Mouse (Mus musculus): ENCODE measurements around the gene Ceacam20. TPM values are rescaled to one million over a fixed set of nuclear protein-coding genes. Genes with fewer than 3 reads are reported as not detected.
"Not testable (repeated sequence)": the region's sequence is repeated elsewhere in the genome, so short reads cannot be mapped to it uniquely, and the experiment has no call there.

Ceacam20 gene
- total and polyA plus RNA-seq, 2 experiments from 2014 or later: not detected

DNA sequence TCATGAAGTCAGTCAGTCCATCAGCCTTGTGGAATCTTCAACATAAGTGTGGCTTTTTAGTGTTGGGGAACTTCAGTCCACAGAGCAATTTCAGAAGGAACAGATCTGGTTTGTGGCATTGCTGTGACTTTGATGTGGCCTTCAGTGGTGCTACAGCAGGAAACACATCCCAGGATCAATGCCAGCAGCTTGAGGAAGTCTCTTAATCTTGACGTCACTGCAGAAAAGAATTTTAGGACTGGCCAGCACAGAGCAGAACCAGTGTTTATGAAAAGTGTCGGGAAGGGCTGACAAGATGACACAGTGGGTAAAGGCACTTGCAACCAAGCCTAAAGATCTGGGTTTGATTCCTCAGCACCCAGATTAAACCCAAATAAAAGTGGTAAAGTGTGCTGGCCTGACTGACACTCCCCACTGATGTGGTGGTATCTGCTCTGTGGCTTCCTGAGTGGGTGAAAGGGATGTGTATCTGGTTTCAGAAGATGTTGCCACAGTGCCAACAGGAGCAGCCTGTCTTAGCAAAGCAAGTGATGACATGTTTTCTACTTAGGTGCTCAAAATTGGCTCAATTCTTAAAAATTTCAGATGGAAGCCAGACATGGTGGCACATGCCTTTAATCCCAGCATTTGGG, 38.2 kb upstream of the Ceacam20 start:
- Histone ChIP-seq H3K4me3 (ENCODE audit: low read length) (no peak overlapping the region), H3K4me2 (ENCODE audit: low read depth, low read length) (no peak overlapping the region), H3K36me3 (ENCODE audit: insufficient read depth, low read length) (no peaks in the 10 kb centered on the region), H3K9me3 (ENCODE audit: low read length) (no peaks in the 10 kb centered on the region), H3K9ac (replicated peaks; ENCODE audit: low read length) (no peak overlapping the region), H3K27me3 (ENCODE audit: insufficient read depth, low read length) (no peaks in the 10 kb centered on the region), H3K27ac (no peak overlapping the region), H3K4me1 (ENCODE audit: insufficient read depth, low read length) (no peaks in the 10 kb centered on the region)
- DNase-seq (ENCODE audit: low spot score) (no peak), ATAC-seq (no peak)
- 74% methylated on average over 2 of the region's 2 CpGs for WGBS
- no peak for TF ChIP-seq CTCF (IDR thresholded peaks at IDR 0.05; ENCODE audit: low read depth)

- H3K4me1 ChIP-seq (ENCODE audit: insufficient read depth, low read length): no peaks in the 10 kb centered on the region
- no peak overlapping the region for H3K9ac ChIP-seq (replicated peaks; ENCODE audit: low read length)
- H3K27me3 ChIP-seq (ENCODE audit: insufficient read depth, low read length): no peaks in the 10 kb centered on the region
- H3K4me3 ChIP-seq (ENCODE audit: low read length): no peak overlapping the region
- DNase-seq (ENCODE audit: low spot score): no peak
- no peak overlapping the region for H3K27ac ChIP-seq
- H3K36me3 ChIP-seq (ENCODE audit: insufficient read depth, low read length): no peaks in the 10 kb centered on the region
- no peak for TF ChIP-seq CTCF (IDR thresholded peaks at IDR 0.05; ENCODE audit: low read depth)
- 48% methylated on average over 5 of the region's 5 CpGs for WGBS
- no peak overlapping the region for H3K4me2 ChIP-seq (ENCODE audit: low read depth, low read length)
- no peak for ATAC-seq
- H3K9me3 ChIP-seq (ENCODE audit: low read length): no peaks in the 10 kb centered on the region
These were observed 36.7 kb upstream of the Ceacam20 start for GRCm38 (mm10) chr7:19928486-19928885.

GRCm38 (mm10) chr7:19930481-19930880, 34.7 kb upstream of the Ceacam20 start:
- H3K4me1 ChIP-seq (ENCODE audit: insufficient read depth, low read length); H3K4me2 ChIP-seq (ENCODE audit: low read depth, low read length); H3K27ac ChIP-seq; H3K4me3 ChIP-seq (ENCODE audit: low read length); ATAC-seq; H3K9me3 ChIP-seq (ENCODE audit: low read length); H3K36me3 ChIP-seq (ENCODE audit: insufficient read depth, low read length); H3K9ac ChIP-seq (replicated peaks; ENCODE audit: low read length); DNase-seq (ENCODE audit: low spot score); H3K27me3 ChIP-seq (ENCODE audit: insufficient read depth, low read length): not testable (repeated sequence)
- 72% methylated on average over 6 of the region's 6 CpGs for WGBS

- Histone ChIP-seq H3K9ac (replicated peaks; ENCODE audit: low read length) (no peak overlapping the region), H3K27ac (peak overlapping the region; percentile 68; the same call in 1 of the 2 replicates), H3K4me2 (ENCODE audit: low read depth, low read length) (peak overlapping the region; percentile 32), H3K36me3 (ENCODE audit: insufficient read depth, low read length) (no peaks in the 10 kb centered on the region), H3K27me3 (ENCODE audit: insufficient read depth, low read length) (no peaks in the 10 kb centered on the region), H3K9me3 (ENCODE audit: low read length) (no peaks in the 10 kb centered on the region), H3K4me1 (ENCODE audit: insufficient read depth, low read length) (no peaks in the 10 kb centered on the region), H3K4me3 (ENCODE audit: low read length) (no peak overlapping the region)
- DNase-seq (ENCODE audit: low spot score) (peak; percentile 12), ATAC-seq (peak; percentile 61)
- TF ChIP-seq CTCF (IDR thresholded peaks at IDR 0.05; ENCODE audit: low read depth): no peak
- WGBS: 33% methylated on average over 13 of the region's 13 CpGs
These were observed 32.9 kb upstream of the Ceacam20 start for GRCm38 (mm10) chr7:19932133-19932876.

DNA sequence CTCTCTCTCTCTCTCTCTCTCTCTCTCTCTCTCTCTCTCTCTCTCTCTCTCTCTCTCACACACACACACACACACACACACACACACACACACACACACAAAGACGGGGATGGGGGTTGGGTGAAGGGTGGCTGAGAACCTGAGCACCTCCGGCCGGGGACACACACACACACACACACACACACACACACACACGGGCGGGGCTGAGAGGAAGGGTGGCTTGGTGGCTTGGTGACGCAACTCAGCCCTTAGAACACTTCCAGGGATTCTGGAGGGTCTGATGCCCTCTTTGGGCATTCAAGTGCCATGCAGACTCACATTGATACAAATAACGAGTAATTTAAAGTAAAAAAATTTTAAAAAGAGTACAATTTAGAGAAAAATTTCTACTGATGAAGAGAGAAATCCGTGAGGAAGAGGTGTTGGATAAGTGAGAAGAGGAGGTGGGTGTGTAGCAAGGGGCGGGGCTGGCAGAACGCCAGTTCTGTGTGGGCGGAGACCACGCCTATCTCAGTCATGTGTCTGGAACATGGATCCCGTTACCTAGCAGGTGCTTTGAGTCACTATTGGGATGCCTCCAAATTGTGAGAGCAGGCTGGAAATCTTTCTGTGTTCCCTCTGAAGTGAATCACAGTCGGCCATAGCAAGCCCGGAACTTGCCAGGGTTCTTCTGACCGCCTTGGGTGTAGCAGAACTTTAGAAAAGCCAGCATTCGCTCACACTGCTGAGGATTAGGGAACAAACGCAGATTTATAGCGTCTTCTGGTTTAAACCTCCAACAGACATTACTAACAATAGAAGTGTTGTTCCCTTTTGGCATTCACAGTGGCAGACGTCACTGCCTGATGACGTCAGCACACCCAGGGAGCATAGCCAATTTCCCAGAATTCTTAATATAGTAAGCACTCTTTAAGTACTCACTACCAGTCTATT, 32.1 kb upstream of the Ceacam20 start:
- peak; percentile 90 for ATAC-seq
- H3K4me1 ChIP-seq (ENCODE audit: insufficient read depth, low read length): no peaks in the 10 kb centered on the region
- peak; percentile 80 for DNase-seq (ENCODE audit: low spot score)
- peak overlapping the region; percentile 47 for H3K4me2 ChIP-seq (ENCODE audit: low read depth, low read length)
- no peaks in the 10 kb centered on the region for H3K9me3 ChIP-seq (ENCODE audit: low read length)
- no peak for TF ChIP-seq CTCF (IDR thresholded peaks at IDR 0.05; ENCODE audit: low read depth)
- 0 out of 2 replicates have a peak overlapping the region, but pooled peaks have one; percentile 10 for H3K9ac ChIP-seq (replicated peaks; ENCODE audit: low read length)
- peak overlapping the region; percentile 68 for H3K27ac ChIP-seq
- peak overlapping the region; percentile 19 for H3K4me3 ChIP-seq (ENCODE audit: low read length)
- WGBS: 20% methylated on average over 20 of the region's 21 CpGs
- no peaks in the 10 kb centered on the region for H3K36me3 ChIP-seq (ENCODE audit: insufficient read depth, low read length)
- no peaks in the 10 kb centered on the region for H3K27me3 ChIP-seq (ENCODE audit: insufficient read depth, low read length)

- TF ChIP-seq CTCF (IDR thresholded peaks at IDR 0.05; ENCODE audit: low read depth): no peak
- Histone ChIP-seq H3K4me1 (ENCODE audit: insufficient read depth, low read length) (no peaks in the 10 kb centered on the region), H3K9me3 (ENCODE audit: low read length) (no peaks in the 10 kb centered on the region), H3K27ac (no peak overlapping the region), H3K4me2 (ENCODE audit: low read depth, low read length) (no peak overlapping the region), H3K4me3 (ENCODE audit: low read length) (no peak overlapping the region), H3K36me3 (ENCODE audit: insufficient read depth, low read length) (no peaks in the 10 kb centered on the region), H3K9ac (replicated peaks; ENCODE audit: low read length) (no peak overlapping the region), H3K27me3 (ENCODE audit: insufficient read depth, low read length) (no peaks in the 10 kb centered on the region)
- DNase-seq (ENCODE audit: low spot score) (no peak), ATAC-seq (no peak)
- WGBS: 78% methylated on average over 20 of the region's 20 CpGs
These were observed 30.0 kb upstream of the Ceacam20 start for GRCm38 (mm10) chr7:19935171-19935751.
